Mouse (Mus musculus) ES-Bruce4 (cell line): ENCODE data around the gene Pkm. TPM values are rescaled to one million over a fixed set of nuclear protein-coding genes. Genes with fewer than 3 reads are reported as not detected.
A peak's percentile ranks its signal among the peaks of the same experiment; 100 is the strongest.

Source experiments
- H3K27ac ChIP-seq: 2 replicates; pipeline ENCODE4 v1.5.1; 2012; ENCODE audit warnings: low read length, inconsistent platforms; ENCODE audit not compliant: insufficient read depth
- H3K27me3 ChIP-seq: 2 replicates; pipeline ENCODE4 v1.6.1; 2012; ENCODE audit warnings: mild to moderate bottlenecking, low read length, inconsistent platforms; ENCODE audit not compliant: control insufficient read depth, poor library complexity, insufficient read depth, severe bottlenecking
- H3K36me3 ChIP-seq: 2 replicates; pipeline ENCODE4 v1.6.1; 2012; ENCODE audit warnings: inconsistent platforms, mild to moderate bottlenecking, low read length, moderate library complexity; ENCODE audit not compliant: control insufficient read depth, poor library complexity, insufficient read depth, severe bottlenecking
- H3K4me1 ChIP-seq: one replicate; pipeline ENCODE4 v1.8.1; 2011; ENCODE audit warnings: low read length; ENCODE audit not compliant: control insufficient read depth, insufficient read depth
- H3K4me3 ChIP-seq: 2 replicates; pipeline ENCODE4 v1.5.1; 2011; ENCODE audit warnings: low read depth, mild to moderate bottlenecking, low read length
- H3K9ac ChIP-seq: 2 replicates; pipeline ENCODE4 v1.6.1; 2012; ENCODE audit warnings: low read depth, mild to moderate bottlenecking, inconsistent platforms; ENCODE audit not compliant: poor library complexity, severe bottlenecking
- H3K9me3 ChIP-seq: replicated peaks from 2 replicates; pipeline ENCODE4 v1.6.1; 2012; ENCODE audit warnings: mild to moderate bottlenecking, low read length, inconsistent platforms; ENCODE audit not compliant: control insufficient read depth, poor library complexity, insufficient read depth, severe bottlenecking
- CTCF ChIP-seq: IDR thresholded peaks from one replicate; pipeline ENCODE4 v1.8.1; 2011; ENCODE audit warnings: low read depth, low read length
- EP300 ChIP-seq: IDR thresholded peaks from 2 replicates; pipeline ENCODE4 v1.6.1; 2011; ENCODE audit warnings: low read depth, low read length; ENCODE audit not compliant: insufficient read depth
- POLR2A ChIP-seq: IDR thresholded peaks from one replicate; pipeline ENCODE4 v1.8.1; 2011; ENCODE audit warnings: low read length; ENCODE audit not compliant: insufficient read depth
- polyA plus RNA-seq: library from polyadenylated mRNA; stranded (reverse); fragments of >200 nt; gene quantifications from 2 replicates; pipeline ENCODE4 v1.2.4, GENCODE M21; 2011; ENCODE audit warnings: low read depth; ENCODE audit not compliant: missing spikeins, insufficient read depth, insufficient read length

The Pkm gene
- polyA plus RNA-seq, 1 experiment: 2,433 TPM

DNA sequence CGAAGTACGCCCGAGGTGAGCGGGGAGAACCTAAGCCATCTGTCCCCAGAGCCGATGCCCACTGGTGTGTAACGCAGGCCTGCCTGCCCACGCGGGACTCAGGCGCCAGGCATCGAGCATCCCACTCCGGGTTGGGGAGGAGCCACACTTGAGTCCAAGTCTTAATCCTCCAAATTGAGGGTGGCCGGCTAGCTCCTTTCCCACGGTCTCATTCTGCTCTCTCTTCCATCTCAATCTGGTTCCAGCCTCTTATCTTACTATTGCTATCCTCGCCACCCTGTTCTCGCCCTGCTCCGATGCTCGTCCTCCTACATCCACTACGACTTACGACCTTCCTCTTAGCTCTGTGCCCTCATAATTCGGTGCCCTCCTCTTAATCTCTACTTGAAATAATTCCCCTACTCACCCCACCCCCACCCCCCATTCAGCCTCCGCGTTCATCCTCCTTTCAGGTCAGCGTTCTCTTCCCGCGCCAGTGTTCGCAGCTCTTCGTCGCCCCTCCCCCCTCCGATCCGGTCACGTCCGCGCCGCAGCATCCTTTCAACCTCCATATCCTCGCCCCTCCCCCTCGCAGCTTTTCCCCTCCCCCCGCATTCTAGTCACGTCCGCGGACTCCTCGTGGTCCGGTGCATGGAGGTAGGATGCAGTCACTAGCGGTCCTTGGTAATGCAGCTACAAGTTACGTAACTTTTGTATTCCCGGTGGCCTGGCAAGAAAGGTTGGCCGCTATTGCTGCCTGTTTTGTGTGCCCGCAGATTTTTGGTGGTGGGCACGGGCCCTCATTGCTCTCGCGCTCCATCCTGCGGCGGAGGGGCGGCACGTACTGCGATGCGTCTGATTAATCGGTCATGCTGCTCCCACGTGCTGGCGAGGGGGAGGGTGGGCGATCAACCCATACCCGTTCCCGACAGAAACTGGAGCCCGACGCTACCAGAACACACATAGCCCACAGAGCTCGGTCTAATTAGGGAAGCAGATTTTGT lies 758 bp downstream of the Pkm start:
- Histone ChIP-seq H3K9ac (peak overlapping the region; percentile 89), H3K9me3 (no peaks in the 10 kb centered on the region), H3K27me3 (no peaks in the 10 kb centered on the region), H3K27ac (peak overlapping the region; percentile 82), H3K36me3 (peaks cover 24% of the 10 kb centered on the region), H3K4me1 (no peaks in the 10 kb centered on the region), H3K4me3 (peak overlapping the region; percentile 93)
- peak; percentile 14 for TF ChIP-seq POLR2A
- TF ChIP-seq CTCF: peak; percentile 33
- peak; percentile 84 for TF ChIP-seq EP300

DNA sequence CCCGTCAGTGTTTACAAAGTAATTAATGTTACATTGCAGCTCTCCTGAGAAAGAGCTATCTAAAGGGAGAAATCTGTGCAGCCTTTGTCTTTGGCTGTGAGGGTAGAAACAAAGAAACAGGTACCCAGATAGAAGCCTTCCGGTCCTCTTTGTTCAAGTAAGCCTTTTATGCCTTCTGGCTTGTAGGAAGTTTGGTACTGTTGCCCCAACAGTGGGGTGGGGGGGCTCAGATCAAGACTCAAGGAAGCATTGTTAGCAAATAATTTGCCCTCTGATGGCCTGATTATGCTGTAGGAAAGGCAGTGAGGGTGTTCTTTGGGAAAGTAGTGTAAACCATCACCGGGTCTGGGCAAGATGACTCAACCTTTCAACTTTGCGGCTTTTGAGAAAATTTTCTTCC lies 2.0 kb downstream of the Pkm start:
- H3K9ac ChIP-seq: peak overlapping the region; percentile 89
- peaks cover 2% of the 10 kb centered on the region for H3K4me1 ChIP-seq
- H3K9me3 ChIP-seq: no peaks in the 10 kb centered on the region
- peak overlapping the region; percentile 93 for H3K4me3 ChIP-seq
- peaks cover 36% of the 10 kb centered on the region for H3K36me3 ChIP-seq
- no peaks in the 10 kb centered on the region for H3K27me3 ChIP-seq
- peak overlapping the region; percentile 52 for H3K27ac ChIP-seq
- no peak for TF ChIP-seq EP300
- TF ChIP-seq POLR2A: no peak
- TF ChIP-seq CTCF: no peak

DNA sequence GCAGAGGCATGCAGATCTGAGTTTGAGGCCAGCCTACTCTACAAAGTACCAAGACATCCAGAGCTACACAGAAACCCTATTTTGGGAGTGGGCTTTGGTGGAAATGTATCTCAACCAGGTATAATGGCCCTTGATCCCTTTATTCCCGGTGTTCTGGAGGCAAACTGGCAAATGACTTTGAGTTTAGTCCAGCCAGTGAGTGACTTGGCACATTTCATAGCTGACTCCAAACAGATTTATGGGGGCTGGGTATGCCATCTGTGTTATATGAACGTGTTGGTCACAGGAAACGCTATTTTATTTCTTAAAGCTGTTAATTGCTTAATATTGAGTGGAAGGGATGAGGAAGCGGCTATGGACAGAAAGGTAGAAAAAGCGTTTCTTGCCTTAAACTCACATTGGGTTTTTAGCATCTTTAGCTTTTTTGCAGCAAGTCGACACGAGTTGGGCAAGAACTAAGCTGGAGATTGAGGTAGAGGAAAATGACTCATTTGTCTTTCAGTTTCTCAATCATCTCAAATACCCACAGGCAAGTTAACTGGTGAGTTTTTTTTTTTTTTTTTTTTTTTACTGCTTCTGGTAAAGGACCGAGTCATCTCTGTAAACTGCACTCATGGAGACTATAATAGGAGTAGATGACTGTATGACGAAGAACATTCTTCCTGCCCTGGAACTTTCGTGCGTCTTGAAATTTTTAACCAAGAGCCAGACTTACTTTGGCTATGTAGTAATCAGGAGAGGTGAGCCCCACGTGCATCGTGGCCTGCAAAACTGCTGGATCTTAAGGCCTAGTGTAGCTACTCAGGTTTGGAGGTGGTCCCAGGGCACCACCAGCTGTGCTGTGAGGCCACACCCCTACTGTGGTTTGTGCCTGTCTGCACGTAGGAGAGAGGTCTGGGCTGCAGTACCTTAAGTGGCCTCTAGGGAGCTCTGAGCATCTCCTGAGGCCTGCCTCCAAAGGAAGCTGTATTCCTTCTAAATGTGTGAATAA lies 3.2 kb downstream of the Pkm start:
- Histone ChIP-seq H3K36me3 (peaks cover 48% of the 10 kb centered on the region), H3K4me1 (peaks cover 3% of the 10 kb centered on the region), H3K27me3 (no peaks in the 10 kb centered on the region), H3K4me3 (peak overlapping the region; percentile 93), H3K9me3 (no peaks in the 10 kb centered on the region), H3K27ac (peak overlapping the region; percentile 55), H3K9ac (peak overlapping the region; percentile 89)
- peak; percentile 90 for TF ChIP-seq EP300
- TF ChIP-seq POLR2A: peak; percentile 89
- peak; percentile 69 for TF ChIP-seq CTCF

DNA sequence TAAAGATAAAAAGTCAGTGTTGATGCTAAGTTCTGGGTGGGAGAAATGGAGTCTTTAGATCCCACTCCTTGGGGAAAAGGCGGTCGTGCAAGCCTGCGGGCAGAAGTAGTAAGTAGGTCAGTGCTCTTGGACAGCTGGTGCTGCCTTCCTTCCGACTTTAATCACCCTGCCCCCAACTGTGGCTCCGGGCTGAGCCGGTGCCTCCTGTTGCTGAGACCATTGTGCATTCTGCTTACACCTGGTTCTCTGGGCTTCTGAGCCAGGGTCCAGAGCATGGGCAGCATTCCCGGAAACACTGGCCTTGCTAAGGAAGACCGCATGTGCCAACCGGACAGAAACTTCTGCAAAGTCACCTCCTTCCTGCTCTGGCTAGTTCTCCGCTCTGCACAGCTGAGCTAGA lies 4.3 kb downstream of the Pkm start:
- Histone ChIP-seq H3K4me3 (peak overlapping the region; percentile 70), H3K27me3 (no peaks in the 10 kb centered on the region), H3K9ac (peak overlapping the region; percentile 15), H3K9me3 (no peaks in the 10 kb centered on the region), H3K36me3 (peaks cover 58% of the 10 kb centered on the region), H3K27ac (no peak overlapping the region), H3K4me1 (peaks cover 3% of the 10 kb centered on the region)
- no peak for TF ChIP-seq EP300
- TF ChIP-seq POLR2A: no peak
- no peak for TF ChIP-seq CTCF

DNA sequence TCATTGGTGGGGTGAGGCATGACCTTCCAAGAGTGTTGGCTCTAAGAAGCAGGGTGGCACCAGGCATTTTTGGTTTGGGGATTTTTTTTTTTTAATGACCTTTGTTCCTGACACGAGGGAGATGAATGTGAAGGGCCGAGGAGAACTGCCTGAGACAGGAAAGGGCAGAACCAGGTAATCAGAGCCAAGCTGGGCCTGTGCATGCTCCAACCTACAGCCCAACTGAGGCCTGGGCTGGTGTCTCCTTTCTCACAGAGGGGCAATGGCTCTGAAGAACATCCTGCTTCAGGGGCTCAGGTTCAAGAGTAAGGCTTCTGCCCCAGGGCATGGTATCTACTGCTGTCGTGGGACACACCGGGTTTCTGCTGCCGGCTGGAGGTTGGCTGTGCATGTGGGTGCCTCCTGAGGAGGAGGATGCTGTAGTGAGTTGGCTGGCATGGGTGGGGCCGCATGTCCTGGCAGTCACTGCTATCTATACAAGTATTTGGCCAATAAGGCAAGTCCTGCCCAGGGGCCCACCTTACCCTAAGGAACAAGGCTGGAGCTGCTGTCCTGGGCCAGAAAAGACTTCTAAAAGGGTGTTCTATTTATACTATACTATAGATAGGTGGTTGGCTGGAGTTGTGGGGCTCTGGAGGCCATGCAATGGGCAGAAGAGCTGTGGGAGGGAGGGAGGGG lies 5.3 kb downstream of the Pkm start:
- peaks cover 68% of the 10 kb centered on the region for H3K36me3 ChIP-seq
- H3K9ac ChIP-seq: no peak overlapping the region
- TF ChIP-seq EP300 (no peak), POLR2A (no peak), CTCF (no peak)
- H3K4me3 ChIP-seq: peak overlapping the region; percentile 70
- H3K27ac ChIP-seq: no peak overlapping the region
- no peaks in the 10 kb centered on the region for H3K9me3 ChIP-seq
- H3K27me3 ChIP-seq: no peaks in the 10 kb centered on the region
- peaks cover 3% of the 10 kb centered on the region for H3K4me1 ChIP-seq
